Mouse (Mus musculus) CH12.LX (cell line): ENCODE results near the gene Hs3st6.

Experiments used
- CTCF ChIP-seq, 2 experiments: IDR thresholded peaks in 1 of 2; conservative IDR thresholded peaks in 1 of 2; 2 replicates each; pipeline ENCODE4 v1.5.1; 2011 to 2012; ENCODE audit warnings: low read depth in 2 of 2, low read length in 2 of 2, improper control_type of control experiment in 1 of 2, inconsistent platforms in 1 of 2, mild to moderate bottlenecking in 1 of 2, moderate library complexity in 1 of 2
- EP300 ChIP-seq: IDR thresholded peaks from 2 replicates; pipeline ENCODE4 v1.6.1; 2011; ENCODE audit warnings: low read length, improper control_type of control experiment
- HCFC1 ChIP-seq: IDR thresholded peaks from 2 replicates; pipeline ENCODE4 v1.6.1; 2012; ENCODE audit warnings: low read depth, mild to moderate bottlenecking, inconsistent platforms, low read length, improper control_type of control experiment
- MXI1 ChIP-seq: IDR thresholded peaks from 2 replicates; pipeline ENCODE4 v1.6.1; 2011; ENCODE audit warnings: mild to moderate bottlenecking, low read depth, low read length, improper control_type of control experiment
- POLR2A ChIP-seq: IDR thresholded peaks from 2 replicates; pipeline ENCODE4 v1.6.1; 2011; ENCODE audit warnings: low read depth, mild to moderate bottlenecking, improper control_type of control experiment, low read length
- SMC3 ChIP-seq: IDR thresholded peaks from 2 replicates; pipeline ENCODE4 v1.6.1; 2011; ENCODE audit warnings: low read depth, low read length, improper control_type of control experiment

DNA sequence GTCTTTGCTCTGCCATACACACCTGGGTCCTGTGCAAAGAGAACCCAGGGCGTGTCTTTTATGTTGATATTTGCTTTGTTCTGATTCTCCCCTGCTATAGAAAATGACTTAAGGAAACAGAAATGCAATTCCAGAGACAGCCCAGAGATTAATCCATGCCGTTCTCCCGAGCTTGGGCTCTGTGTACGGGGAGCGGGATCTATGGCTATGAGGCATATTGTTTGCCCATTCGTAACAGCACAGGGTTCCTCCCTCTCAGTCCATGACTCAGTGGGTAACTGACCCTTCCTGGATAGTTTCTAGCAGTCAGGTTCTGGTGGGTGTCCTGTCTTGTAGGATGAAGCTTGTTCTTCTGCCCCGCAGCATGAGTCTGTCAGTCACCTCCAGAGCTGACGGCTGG, 22.4 kb downstream of the Hs3st6 start:
- TF ChIP-seq CTCF (conservative IDR thresholded peaks at IDR 0.05 in 1 of 2, IDR thresholded peaks at IDR 0.05 in 1 of 2; ENCODE audit: low read depth in 2 of 2, low read length in 2 of 2) (no peak), POLR2A (no peak), EP300 (no peak), MXI1 (no peak), HCFC1 (no peak), SMC3 (no peak)
